Mouse (Mus musculus) left cerebral cortex, postnatal 14 days (tissue): ENCODE data around the gene Lrrtm3. TPM values are rescaled to one million over a fixed set of nuclear protein-coding genes. Genes with fewer than 3 reads are reported as not detected.

Experiments used
- DNase-seq, 2 experiments: peaks; one replicate each; pipeline ENCODE4 v3.0.0; 2021 to 2022; ENCODE audit warnings: low spot score in 2 of 2, mixed read lengths in 1 of 2
- intact Hi-C: fragments of 180-260 bp; cut with DNase I; formaldehyde crosslinking; loops from one replicate; pipeline ENCODE4 v1.15.1; 2025
- long read RNA-seq, 2 experiments: library from polyadenylated mRNA; stranded (forward); transcript quantifications; one replicate each; pipeline ENCODE4 v2.0.0; 2021
- total RNA-seq, 2 experiments: library from RNA; stranded (reverse); gene quantifications; 2 replicates each; pipeline ENCODE4 v1.2.3; 2021

Gene Lrrtm3
- total RNA-seq, result 10 to 100 TPM; 73.2 to 76.7 TPM
- long read RNA-seq, experiment 1, transcript Lrrtm3-201 (3 exons, 3,896 nt), result major isoform, 66 of 78 reads
- long read RNA-seq, experiment 1, partial matches to known transcripts, result 9 of 78 reads
- long read RNA-seq, experiment 1, other reads (novel, unspliced or antisense), result 2 of 78 reads
- long read RNA-seq, experiment 2, transcript Lrrtm3-201 (3 exons, 3,896 nt), result major isoform, 38 of 46 reads
- long read RNA-seq, experiment 2, partial matches to known transcripts, result 5 of 46 reads
- long read RNA-seq, experiment 2, other reads (novel, unspliced or antisense), result 3 of 46 reads

DNA sequence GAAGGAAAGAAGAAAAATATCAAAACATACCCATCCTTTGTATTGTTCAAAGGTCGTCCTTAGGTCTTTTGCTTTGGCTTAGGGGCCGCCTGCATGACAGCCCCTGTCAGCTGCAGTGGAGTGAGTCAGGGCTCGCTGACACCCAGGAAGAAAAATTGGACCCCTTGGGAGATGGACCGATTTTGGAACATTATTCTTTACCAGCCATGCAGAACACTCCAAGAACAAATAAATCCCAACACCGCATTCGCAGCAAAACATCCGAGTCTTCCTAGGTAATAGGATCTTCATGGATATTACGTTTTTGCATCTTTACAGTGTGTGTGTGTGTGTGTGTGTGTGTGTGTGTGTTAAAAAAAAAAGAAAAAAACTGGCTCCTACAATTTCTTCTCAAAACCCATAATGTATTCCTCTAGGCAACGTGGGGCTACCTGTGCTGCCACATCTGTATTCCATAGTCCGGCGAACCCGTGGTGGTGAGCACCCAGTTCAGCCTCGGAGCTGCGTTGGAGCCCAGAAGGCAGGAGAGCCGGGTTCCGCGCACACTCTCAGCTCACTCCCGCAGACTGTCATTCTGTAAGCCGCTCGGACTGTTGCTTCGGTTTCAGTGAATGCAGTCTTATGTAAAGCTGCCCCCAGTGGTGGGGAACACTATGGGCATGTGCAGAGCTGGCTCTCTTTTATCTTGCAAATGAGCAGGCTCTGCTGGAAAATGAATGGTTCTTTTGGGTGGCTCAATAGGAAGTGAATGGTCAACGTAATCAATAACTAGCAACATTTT is at the start of gene Lrrtm3:
Gene Lrrtm3 (minus strand): TSS at position 598 of the 781 bp plus-strand sequence.
- DNase-seq, result peak; percentile 88 to 90
- intact Hi-C loops, result loop anchor here (5.0 to 10.0 kb wide), 3 partner anchors 508 to 1675 kb away; partner anchors contain the start of gene Gm7075

- intact Hi-C loops, result no loop called here
- no peak for DNase-seq
These were observed 45.4 kb upstream of the Lrrtm3 start for GRCm38 (mm10) chr10:64135481-64135880.

- intact Hi-C loops, result no loop called here
- DNase-seq, result no peak
These were observed 43.4 kb upstream of the Lrrtm3 start for GRCm38 (mm10) chr10:64133461-64133860.

DNA sequence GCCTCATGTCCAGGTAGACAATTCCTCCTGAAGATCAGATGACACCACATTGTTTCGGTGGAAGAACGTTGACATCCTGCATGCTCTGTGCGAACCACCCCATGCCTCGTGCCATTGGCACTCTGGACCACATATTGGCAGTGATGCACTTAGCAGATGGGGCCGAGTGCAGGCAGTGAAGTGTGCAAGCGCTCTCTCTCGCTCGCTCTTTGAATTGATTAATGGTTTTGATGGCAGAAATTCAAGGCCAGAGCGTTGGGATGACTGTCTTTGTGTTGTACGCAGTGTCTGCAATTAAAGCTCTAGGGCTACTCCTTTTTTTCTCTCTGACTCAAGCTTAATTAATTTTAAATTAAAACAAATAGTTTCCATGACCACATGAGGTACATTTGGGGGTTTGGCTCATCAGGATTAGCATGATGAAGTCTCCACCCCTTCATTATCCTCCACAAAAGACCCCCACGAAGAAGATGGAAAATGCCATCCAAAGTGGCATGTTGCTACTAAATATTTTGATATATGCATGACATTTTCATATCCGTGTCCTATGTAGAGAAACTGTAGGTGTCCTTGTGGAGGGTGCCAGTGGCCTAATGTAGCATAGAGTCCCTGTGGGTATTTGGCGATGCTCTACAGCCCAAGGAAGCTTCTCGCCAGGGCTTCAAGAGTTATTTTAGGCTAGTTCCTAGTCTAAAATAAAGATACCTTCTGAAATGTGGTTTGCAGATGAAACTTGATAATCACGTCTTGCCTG is 40.5 kb upstream of the Lrrtm3 start:
- intact Hi-C loops, result no loop called here
- no peak for DNase-seq

DNA sequence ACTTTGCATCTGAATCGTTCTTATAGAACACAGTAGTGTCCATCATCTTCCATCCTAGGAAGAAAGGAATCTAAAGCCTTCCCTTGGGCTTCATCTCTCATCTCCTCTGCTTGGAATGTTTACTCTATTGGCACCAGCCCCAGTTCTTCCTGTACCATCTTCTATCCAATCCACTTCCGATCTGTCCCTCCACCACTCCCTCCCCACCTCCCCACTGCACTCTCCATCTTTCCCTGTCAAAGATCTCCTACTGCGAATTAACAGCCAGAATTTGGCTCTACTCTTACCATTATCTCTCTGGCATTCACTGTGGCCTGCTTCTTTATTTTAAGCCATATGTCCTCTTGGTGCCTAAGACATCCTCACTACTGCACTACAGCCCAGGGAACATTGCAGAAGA is 28.8 kb upstream of the Lrrtm3 start:
- DNase-seq, result no peak
- intact Hi-C loops, result no loop called here

- peak; percentile 9 to 16 for DNase-seq
- intact Hi-C loops, result no loop called here
These were observed 25.2 kb upstream of the Lrrtm3 start for GRCm38 (mm10) chr10:64115246-64115645.

GRCm38 (mm10) chr10:64096532-64096931 is 6.5 kb upstream of the Lrrtm3 start:
- intact Hi-C loops, result no loop called here
- DNase-seq, result no peak

DNA sequence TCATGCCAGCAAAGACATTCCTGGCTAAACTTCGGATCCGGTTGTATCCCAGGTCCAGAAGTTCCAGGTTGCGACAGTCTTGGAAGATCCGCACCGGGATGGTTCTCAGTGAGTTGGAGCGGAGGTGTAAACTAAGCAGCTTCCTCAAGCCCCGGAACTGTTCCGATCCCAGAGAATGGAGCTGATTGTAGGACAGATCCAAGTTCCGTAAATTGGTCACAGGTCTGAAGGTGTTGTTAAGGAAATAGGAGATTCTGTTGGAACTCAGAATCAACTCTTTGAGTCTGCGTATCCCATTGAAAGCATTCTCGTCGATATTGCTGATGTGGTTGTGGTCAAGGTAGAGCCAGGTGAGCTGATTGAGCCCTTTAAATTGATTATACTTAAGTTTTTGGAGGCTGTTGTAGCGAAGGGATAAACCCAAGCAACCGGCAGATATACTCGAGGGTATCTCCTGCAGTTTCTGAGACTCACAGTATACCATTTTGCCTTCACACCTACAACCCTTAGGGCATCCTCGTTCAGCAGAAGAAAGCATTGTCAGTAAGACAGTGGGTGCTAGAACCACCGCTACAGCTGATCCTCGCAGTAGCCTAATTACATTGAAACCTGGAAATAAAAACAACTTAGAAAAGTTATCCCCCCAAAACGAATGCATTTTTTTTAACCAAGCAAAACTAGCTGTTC is 1.2 kb downstream of the Lrrtm3 start:
- intact Hi-C loops, result loop anchor here (5.0 to 10.0 kb wide), 3 partner anchors 507 to 1676 kb away; partner anchors contain the start of gene Gm7075
- peak in 1 of 2 experiments; percentile 9 for DNase-seq

- intact Hi-C loops, result loop anchor here (5.0 to 10.0 kb wide), 3 partner anchors 506 to 1677 kb away; partner anchors contain the start of gene Gm7075
- DNase-seq, result peak in 1 of 2 experiments; percentile 35
These were observed 1.9 kb downstream of the Lrrtm3 start for GRCm38 (mm10) chr10:64087936-64088773.

- intact Hi-C loops, result loop anchor here (5.0 to 10.0 kb wide), 3 partner anchors 505 to 1677 kb away; partner anchors contain the start of gene Gm7075
These were observed 2.6 kb downstream of the Lrrtm3 start for GRCm38 (mm10) chr10:64087521-64087920.

GRCm38 (mm10) chr10:64086567-64087391 is 3.3 kb downstream of the Lrrtm3 start:
- intact Hi-C loops, result loop anchor here (5.0 to 10.0 kb wide), 3 partner anchors 504 to 1678 kb away; partner anchors contain the start of gene Gm7075

More at GRCm38 (mm10) chr10:64087521-64087920, 2.6 kb downstream of the Lrrtm3 start:
- DNase-seq, result peak in 1 of 2 experiments; percentile 18

GRCm38 (mm10) chr10:64086183-64086566 is 3.9 kb downstream of the Lrrtm3 start:
- intact Hi-C loops, result loop anchor here (5.0 to 10.0 kb wide), 3 partner anchors 504 to 1679 kb away; partner anchors contain the start of gene Gm7075
- DNase-seq, result no peak

More at GRCm38 (mm10) chr10:64086567-64087391, 3.3 kb downstream of the Lrrtm3 start:
- peak in 1 of 2 experiments; percentile 14 for DNase-seq

DNA sequence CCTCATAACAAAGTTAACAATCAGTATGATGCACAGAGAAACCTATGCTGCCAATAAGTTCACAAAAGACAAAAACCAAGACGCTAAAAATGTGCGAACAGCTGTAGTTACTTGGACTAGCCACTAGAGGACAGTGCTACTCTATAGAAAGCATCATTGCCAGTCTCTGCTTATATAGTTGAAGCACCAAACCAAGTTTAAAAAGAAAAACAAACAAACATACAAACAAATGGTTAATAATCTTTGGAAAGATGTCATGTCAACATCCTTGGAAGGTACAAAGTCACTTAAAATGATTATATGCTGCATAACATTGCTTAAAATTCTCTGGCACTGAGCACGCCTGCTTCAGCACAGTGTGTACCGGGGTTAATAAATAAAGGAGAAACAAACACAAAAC is 5.6 kb downstream of the Lrrtm3 start:
- intact Hi-C loops, result loop anchor here (10.0 kb wide), 2 partner anchors 660 to 1680 kb away; partner anchors contain the start of gene Gm7075
- DNase-seq, result peak; percentile 47 to 64

GRCm38 (mm10) chr10:64083813-64084212 is 6.3 kb downstream of the Lrrtm3 start:
- DNase-seq, result peak in 1 of 2 experiments; percentile 8
- intact Hi-C loops, result loop anchor here (10.0 kb wide), 2 partner anchors 659 to 1681 kb away; partner anchors contain the start of gene Gm7075

DNA sequence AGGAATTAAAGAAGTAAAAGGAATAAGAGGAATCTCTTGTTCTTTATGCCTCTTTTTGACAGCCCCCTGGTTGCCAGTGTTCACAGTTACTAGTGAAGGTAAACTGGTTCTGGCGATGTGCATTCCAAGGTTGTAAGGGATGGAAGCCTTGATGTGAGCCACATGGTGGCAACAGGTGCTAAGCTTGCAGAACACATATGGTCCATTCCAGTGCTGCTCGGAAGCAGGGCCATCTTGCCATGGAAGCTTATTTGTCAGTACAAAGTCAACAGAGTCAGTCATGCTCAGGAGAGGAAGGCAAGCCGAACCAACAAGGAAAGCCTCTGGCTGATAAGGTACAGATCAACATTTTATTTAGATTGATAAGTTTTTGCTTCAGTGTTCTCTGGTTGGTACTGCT is 7.7 kb downstream of the Lrrtm3 start:
- intact Hi-C loops, result loop anchor here (10.0 kb wide), 2 partner anchors 658 to 1682 kb away; partner anchors contain the start of gene Gm7075
- DNase-seq, result no peak

- DNase-seq, result no peak
- intact Hi-C loops, result no loop called here
These were observed 13.5 kb downstream of the Lrrtm3 start for GRCm38 (mm10) chr10:64076410-64077052.
